Mouse (Mus musculus) thymus, adult 2 months (tissue): ENCODE results near the gene Tmem59.

Source experiments
- CTCF ChIP-seq: fragments of 200-500 bp; IDR thresholded peaks from 2 replicates; pipeline ENCODE4 v1.5.1; 2012; ENCODE audit warnings: mild to moderate bottlenecking, control low read depth, low read length, moderate library complexity, borderline replicate concordance; ENCODE audit not compliant: control insufficient read depth, poor library complexity, insufficient read depth; ENCODE audit errors: extremely low read depth
- POLR2A ChIP-seq: fragments of 200-500 bp; IDR thresholded peaks from 2 replicates; pipeline ENCODE4 v1.6.1; 2012; ENCODE audit warnings: mild to moderate bottlenecking, low read length, control low read depth, moderate library complexity; ENCODE audit not compliant: control insufficient read depth, poor library complexity, insufficient read depth; ENCODE audit errors: extremely low read depth

DNA sequence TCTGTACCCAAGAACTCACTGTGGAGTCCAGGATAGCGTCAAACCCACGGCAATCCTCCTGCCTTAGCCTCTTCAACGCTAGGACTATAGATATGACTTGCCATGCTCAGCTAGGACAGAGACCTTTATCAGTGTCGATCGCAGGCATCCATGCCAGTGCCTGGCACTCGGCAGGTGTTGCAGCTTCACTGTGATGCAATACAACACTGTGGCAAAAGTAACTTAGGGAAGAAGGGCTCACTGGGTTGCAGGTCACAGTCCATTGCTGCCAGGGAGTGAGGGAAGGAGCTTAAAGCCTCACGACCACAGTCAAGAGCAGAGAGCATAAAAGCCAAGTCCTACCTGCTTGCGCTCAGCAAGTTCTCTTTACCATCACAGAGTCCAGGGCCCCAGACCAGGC lies 18.0 kb upstream of the Tmem59 start:
- TF ChIP-seq CTCF, result no peak
- TF ChIP-seq POLR2A, result no peak
